Mouse (Mus musculus) midbrain, embryonic 12.5 days (tissue): ENCODE measurements around the gene Nr6a1. TPM values are rescaled to one million over a fixed set of nuclear protein-coding genes. Genes with fewer than 3 reads are reported as not detected.

ENCODE experiments used
- ATAC-seq: fragments of 200-750 bp; cut with Nextera tagmentation; 2 replicates; pipeline ENCODE4 v1.8.0; 2017; ENCODE audit warnings: low read depth, moderate TSS enrichment, moderate library complexity; ENCODE audit not compliant: low FRiP score
- H3K27ac ChIP-seq: fragments of 300-500 bp; sonication (generic); replicated peaks from 2 replicates; pipeline ENCODE4 v1.5.1; 2016; ENCODE audit warnings: mild to moderate bottlenecking
- H3K27me3 ChIP-seq: fragments of 300-500 bp; sonication (generic); 2 replicates; pipeline ENCODE4 v1.6.1; 2016; ENCODE audit warnings: mild to moderate bottlenecking
- H3K36me3 ChIP-seq: fragments of 300-500 bp; sonication (generic); 2 replicates; pipeline ENCODE4 v1.6.1; 2016
- H3K4me1 ChIP-seq: fragments of 300-500 bp; sonication (generic); 2 replicates; pipeline ENCODE4 v1.6.1; 2016
- H3K4me2 ChIP-seq: fragments of 300-500 bp; sonication (generic); replicated peaks from 2 replicates; pipeline ENCODE4 v1.6.1; 2016; ENCODE audit warnings: mild to moderate bottlenecking, moderate library complexity
- H3K4me3 ChIP-seq: fragments of 300-500 bp; sonication (generic); 2 replicates; pipeline ENCODE4 v1.5.1; 2016; ENCODE audit warnings: mild to moderate bottlenecking
- H3K9ac ChIP-seq: fragments of 300-500 bp; sonication (generic); replicated peaks from 2 replicates; pipeline ENCODE4 v1.6.1; 2016; ENCODE audit warnings: mild to moderate bottlenecking, moderate library complexity
- H3K9me3 ChIP-seq: fragments of 300-500 bp; sonication (generic); 2 replicates; pipeline ENCODE4 v1.6.1; 2016; ENCODE audit warnings: mild to moderate bottlenecking
- WGBS: fragments of 180-500 bp; shearing (Covaris S2); methylation state at CpG from one replicate; pipeline ENCODE4 v1.1.7; 2016; 5-methylcytosine and 5-hydroxymethylcytosine counted together
- polyA plus RNA-seq: library from polyadenylated mRNA; unstranded; fragments of >200 nt; fragmentation: Nextera tagmentation; extraction: Ambion mirVana; gene quantifications from 2 replicates; pipeline ENCODE4 v1.2.1, GENCODE M21; 2016

Gene Nr6a1
- polyA plus RNA-seq, 1 experiment from 2014 or later = 2.8 TPM

- no peak overlapping the region for H3K27ac ChIP-seq
- ATAC-seq = no peak
- H3K4me1 ChIP-seq = no peaks in the 10 kb centered on the region
- 85% methylated on average over 9 of the region's 9 CpGs for WGBS
- no peak overlapping the region for H3K4me3 ChIP-seq
- H3K9me3 ChIP-seq = no peaks in the 10 kb centered on the region
- no peak overlapping the region for H3K4me2 ChIP-seq
- H3K36me3 ChIP-seq = no peaks in the 10 kb centered on the region
- H3K27me3 ChIP-seq = peaks cover 100% of the 10 kb centered on the region
- H3K9ac ChIP-seq = no peak overlapping the region
Measured at GRCm38 (mm10) chr2:38704336-38704735, 223.2 kb downstream of the Nr6a1 start.

GRCm38 (mm10) chr2:38700177-38700576 is 227.3 kb downstream of the Nr6a1 start:
- Histone ChIP-seq H3K4me1 (peaks cover 32% of the 10 kb centered on the region), H3K4me2 (no peak overlapping the region), H3K9ac (no peak overlapping the region), H3K9me3 (no peaks in the 10 kb centered on the region), H3K27ac (no peak overlapping the region), H3K27me3 (peaks cover 95% of the 10 kb centered on the region), H3K36me3 (no peaks in the 10 kb centered on the region), H3K4me3 (no peak overlapping the region)
- 53% methylated on average over 5 of the region's 5 CpGs for whole genome bisulfite sequencing
- no peak for ATAC-seq

GRCm38 (mm10) chr2:38698623-38699022 is 228.9 kb downstream of the Nr6a1 start:
- H3K9ac ChIP-seq = no peak overlapping the region
- H3K4me1 ChIP-seq = peaks cover 33% of the 10 kb centered on the region
- no peak overlapping the region for H3K4me3 ChIP-seq
- no peak overlapping the region for H3K27ac ChIP-seq
- H3K9me3 ChIP-seq = no peaks in the 10 kb centered on the region
- 81% methylated on average over 5 of the region's 5 CpGs for WGBS
- no peaks in the 10 kb centered on the region for H3K36me3 ChIP-seq
- peaks cover 95% of the 10 kb centered on the region for H3K27me3 ChIP-seq
- H3K4me2 ChIP-seq = no peak overlapping the region
- no peak for ATAC-seq

- H3K4me2 ChIP-seq = peak overlapping the region; percentile 39
- peaks cover 95% of the 10 kb centered on the region for H3K27me3 ChIP-seq
- H3K36me3 ChIP-seq = no peaks in the 10 kb centered on the region
- no peak overlapping the region for H3K4me3 ChIP-seq
- peak overlapping the region; percentile 15; the same call in 1 of the 2 replicates for H3K27ac ChIP-seq
- H3K9me3 ChIP-seq = no peaks in the 10 kb centered on the region
- H3K9ac ChIP-seq = no peak overlapping the region; the same call in 1 of the 2 replicates
- WGBS = 16% methylated on average over 27 of the region's 27 CpGs
- peak; percentile 73 for ATAC-seq
- H3K4me1 ChIP-seq = peaks cover 33% of the 10 kb centered on the region
Measured at GRCm38 (mm10) chr2:38697128-38698120, 230.1 kb downstream of the Nr6a1 start.

- peaks cover 33% of the 10 kb centered on the region for H3K4me1 ChIP-seq
- peak; percentile 25 for ATAC-seq
- WGBS = 8% methylated on average over 9 of the region's 9 CpGs
- H3K36me3 ChIP-seq = no peaks in the 10 kb centered on the region
- no peak overlapping the region for H3K4me3 ChIP-seq
- H3K27me3 ChIP-seq = peaks cover 95% of the 10 kb centered on the region
- H3K27ac ChIP-seq = peak overlapping the region; percentile 49
- no peak overlapping the region for H3K9ac ChIP-seq
- H3K9me3 ChIP-seq = no peaks in the 10 kb centered on the region
- H3K4me2 ChIP-seq = no peak overlapping the region
Measured at GRCm38 (mm10) chr2:38695770-38696169, 231.7 kb downstream of the Nr6a1 start.

- H3K36me3 ChIP-seq = no peaks in the 10 kb centered on the region
Measured at GRCm38 (mm10) chr2:38691542-38691941, 235.9 kb downstream of the Nr6a1 start.

GRCm38 (mm10) chr2:38689881-38690280 is 237.6 kb downstream of the Nr6a1 start:
- H3K27ac ChIP-seq = peak overlapping the region; percentile 70; the same call in 1 of the 2 replicates
- no peaks in the 10 kb centered on the region for H3K36me3 ChIP-seq
- no peak overlapping the region for H3K4me3 ChIP-seq
- H3K27me3 ChIP-seq = peaks cover 71% of the 10 kb centered on the region
- H3K4me2 ChIP-seq = no peak overlapping the region; the same call in 1 of the 2 replicates
- WGBS = 58% methylated on average over 1 of the region's 1 CpGs
- no peak for ATAC-seq
- no peaks in the 10 kb centered on the region for H3K9me3 ChIP-seq
- H3K9ac ChIP-seq = no peak overlapping the region
- H3K4me1 ChIP-seq = peaks cover 30% of the 10 kb centered on the region

More at GRCm38 (mm10) chr2:38691542-38691941, 235.9 kb downstream of the Nr6a1 start:
- no peak for ATAC-seq
- Histone ChIP-seq H3K27me3 (peaks cover 79% of the 10 kb centered on the region), H3K9ac (no peak overlapping the region), H3K9me3 (no peaks in the 10 kb centered on the region), H3K4me2 (no peak overlapping the region), H3K4me1 (peaks cover 36% of the 10 kb centered on the region), H3K27ac (no peak overlapping the region), H3K4me3 (no peak overlapping the region)
- 25% methylated on average over 8 of the region's 8 CpGs for WGBS

GRCm38 (mm10) chr2:38688791-38689520 is 238.5 kb downstream of the Nr6a1 start:
- no peaks in the 10 kb centered on the region for H3K36me3 ChIP-seq
- peak; percentile 92 for ATAC-seq
- H3K9me3 ChIP-seq = no peaks in the 10 kb centered on the region
- WGBS = 2% methylated on average over 28 of the region's 29 CpGs
- peak overlapping the region; percentile 53 for H3K4me2 ChIP-seq
- H3K27me3 ChIP-seq = peaks cover 62% of the 10 kb centered on the region
- peak overlapping the region; percentile 70 for H3K27ac ChIP-seq
- H3K9ac ChIP-seq = peak overlapping the region; percentile 59
- H3K4me3 ChIP-seq = peak overlapping the region; percentile 34
- peaks cover 30% of the 10 kb centered on the region for H3K4me1 ChIP-seq

GRCm38 (mm10) chr2:38685746-38686145 is 241.7 kb downstream of the Nr6a1 start:
- Histone ChIP-seq H3K4me3 (no peak overlapping the region), H3K4me2 (no peak overlapping the region), H3K36me3 (no peaks in the 10 kb centered on the region), H3K4me1 (peaks cover 30% of the 10 kb centered on the region), H3K9ac (no peak overlapping the region), H3K9me3 (no peaks in the 10 kb centered on the region), H3K27me3 (peaks cover 30% of the 10 kb centered on the region), H3K27ac (no peak overlapping the region)
- ATAC-seq = no peak
- 85% methylated on average over 3 of the region's 3 CpGs for WGBS

GRCm38 (mm10) chr2:38683083-38683482 is 244.4 kb downstream of the Nr6a1 start:
- WGBS = 81% methylated on average over 5 of the region's 5 CpGs
- Histone ChIP-seq H3K27me3 (peaks cover 14% of the 10 kb centered on the region; the same call in 1 of the 2 replicates), H3K4me2 (no peak overlapping the region), H3K9ac (no peak overlapping the region), H3K36me3 (no peaks in the 10 kb centered on the region), H3K4me1 (peaks cover 10% of the 10 kb centered on the region), H3K9me3 (no peaks in the 10 kb centered on the region), H3K27ac (no peak overlapping the region), H3K4me3 (no peak overlapping the region)
- ATAC-seq = no peak

GRCm38 (mm10) chr2:38682209-38682608 is 245.3 kb downstream of the Nr6a1 start:
- H3K4me1 ChIP-seq = peaks cover 8% of the 10 kb centered on the region
- no peak overlapping the region for H3K4me2 ChIP-seq
- H3K27me3 ChIP-seq = peaks cover 10% of the 10 kb centered on the region; the same call in 1 of the 2 replicates
- no peak overlapping the region for H3K4me3 ChIP-seq
- H3K9ac ChIP-seq = no peak overlapping the region
- ATAC-seq = no peak
- no peaks in the 10 kb centered on the region for H3K9me3 ChIP-seq
- H3K36me3 ChIP-seq = no peaks in the 10 kb centered on the region
- WGBS = 93% methylated on average over 5 of the region's 5 CpGs
- no peak overlapping the region for H3K27ac ChIP-seq

- H3K27ac ChIP-seq = no peak overlapping the region
- no peaks in the 10 kb centered on the region for H3K4me1 ChIP-seq
- no peaks in the 10 kb centered on the region for H3K9me3 ChIP-seq
- no peak overlapping the region for H3K9ac ChIP-seq
- no peak for ATAC-seq
- no peaks in the 10 kb centered on the region for H3K27me3 ChIP-seq
- no peaks in the 10 kb centered on the region for H3K36me3 ChIP-seq
- no peak overlapping the region for H3K4me2 ChIP-seq
- no peak overlapping the region for H3K4me3 ChIP-seq
Measured at GRCm38 (mm10) chr2:38678947-38679346, 248.5 kb downstream of the Nr6a1 start.
